Mouse (Mus musculus) MEL (cell line): ENCODE measurements around the gene Tnrc18. TPM values are rescaled to one million over a fixed set of nuclear protein-coding genes. Genes with fewer than 3 reads are reported as not detected.

Experiments used
- DNase-seq: peaks from one replicate; pipeline ENCODE4 v3.0.0; 2011; ENCODE audit warnings: low read depth, low spot score
- H3K27ac ChIP-seq: 2 replicates; pipeline ENCODE4 v1.5.1; 2012; ENCODE audit warnings: low read depth, mild to moderate bottlenecking, control low read depth, low read length, moderate library complexity; ENCODE audit not compliant: control insufficient read depth
- H3K27me3 ChIP-seq, 2 experiments: fragments of 150-350 bp in 1 of 2; sonication (generic) in 1 of 2; 2 replicates each; pipeline ENCODE4 v1.6.1; 2012; ENCODE audit warnings: low read length in 2 of 2, mild to moderate bottlenecking in 2 of 2, improper control_type of control experiment in 1 of 2, moderate library complexity in 1 of 2; ENCODE audit not compliant: insufficient read depth in 2 of 2, control insufficient read depth in 1 of 2
- H3K36me3 ChIP-seq, 2 experiments: 2 replicates each; pipeline ENCODE4 v1.6.1; 2012 to 2014; ENCODE audit warnings: low read length in 2 of 2, improper control_type of control experiment in 1 of 2, inconsistent platforms in 1 of 2, mild to moderate bottlenecking in 1 of 2; ENCODE audit not compliant: insufficient read depth in 2 of 2, control insufficient read depth in 1 of 2
- H3K4me1 ChIP-seq, 2 experiments: fragments of 150-350 bp in 1 of 2; sonication (generic) in 1 of 2; 2 replicates each; pipeline ENCODE4 v1.6.1; 2012; ENCODE audit warnings: low read length in 2 of 2, improper control_type of control experiment in 1 of 2, mild to moderate bottlenecking in 1 of 2; ENCODE audit not compliant: insufficient read depth in 2 of 2, control insufficient read depth in 1 of 2
- H3K4me3 ChIP-seq, 2 experiments: fragments of 150-350 bp in 1 of 2; sonication (generic) in 1 of 2; 2 replicates each; pipeline ENCODE4 v1.5.1; 2012; ENCODE audit warnings: low read depth in 2 of 2, low read length in 2 of 2, mild to moderate bottlenecking in 2 of 2, moderate library complexity in 2 of 2, control low read depth in 1 of 2, improper control_type of control experiment in 1 of 2; ENCODE audit not compliant: control insufficient read depth in 1 of 2, insufficient read depth in 1 of 2
- H3K79me2 ChIP-seq: 2 replicates; pipeline ENCODE4 v1.6.1; 2012; ENCODE audit warnings: mild to moderate bottlenecking, low read length, moderate library complexity; ENCODE audit not compliant: control insufficient read depth, poor library complexity, insufficient read depth
- H3K9ac ChIP-seq: 2 replicates; pipeline ENCODE4 v1.6.1; 2012; ENCODE audit warnings: low read depth, mild to moderate bottlenecking, control low read depth, low read length, moderate library complexity; ENCODE audit not compliant: control insufficient read depth, poor library complexity, severe bottlenecking
- H3K9me3 ChIP-seq: fragments of 150-350 bp; sonication (generic); replicated peaks from 2 replicates; pipeline ENCODE4 v1.6.1; 2012; ENCODE audit warnings: mild to moderate bottlenecking, low read length, improper control_type of control experiment, moderate library complexity; ENCODE audit not compliant: insufficient read depth
- BHLHE40 ChIP-seq: IDR thresholded peaks from 2 replicates; pipeline ENCODE4 v1.6.1; 2012; ENCODE audit warnings: low read depth, mild to moderate bottlenecking, inconsistent platforms, low read length, improper control_type of control experiment, borderline replicate concordance
- CTCF ChIP-seq, 3 experiments: IDR thresholded peaks in 2 of 3; conservative IDR thresholded peaks in 1 of 3; 2 replicates each; pipeline ENCODE4 v1.5.1; 2011 to 2012; ENCODE audit warnings: low read length in 3 of 3, low read depth in 2 of 3, mild to moderate bottlenecking in 2 of 3, improper control_type of control experiment in 1 of 3, inconsistent platforms in 1 of 3, mixed read lengths in 1 of 3, moderate library complexity in 1 of 3; ENCODE audit not compliant: control insufficient read depth in 1 of 3, insufficient read depth in 1 of 3, poor library complexity in 1 of 3, severe bottlenecking in 1 of 3
- GATA1 ChIP-seq: IDR thresholded peaks from 2 replicates; pipeline ENCODE4 v1.6.1; 2011; ENCODE audit warnings: low read depth, low read length, improper control_type of control experiment
- HCFC1 ChIP-seq: IDR thresholded peaks from 2 replicates; pipeline ENCODE4 v1.6.1; 2012; ENCODE audit warnings: low read depth, mild to moderate bottlenecking, inconsistent platforms, low read length, improper control_type of control experiment, moderate library complexity
- JUND ChIP-seq: IDR thresholded peaks from 2 replicates; pipeline ENCODE4 v1.6.1; 2011; ENCODE audit warnings: low read depth, mild to moderate bottlenecking, improper control_type of control experiment, low read length
- KAT2A ChIP-seq: conservative IDR thresholded peaks from 2 replicates; pipeline ENCODE4 v1.6.1; 2012; ENCODE audit warnings: low read depth, low read length, improper control_type of control experiment, inconsistent platforms
- MAX ChIP-seq: IDR thresholded peaks from 2 replicates; pipeline ENCODE4 v1.6.1; 2011; ENCODE audit warnings: low read length, improper control_type of control experiment
- MXI1 ChIP-seq: IDR thresholded peaks from 2 replicates; pipeline ENCODE4 v1.6.1; 2011; ENCODE audit warnings: mild to moderate bottlenecking, low read depth, low read length, improper control_type of control experiment
- MYB ChIP-seq: IDR thresholded peaks from 2 replicates; pipeline ENCODE4 v1.6.1; 2011; ENCODE audit warnings: mild to moderate bottlenecking, low read depth, low read length, improper control_type of control experiment
- MYC ChIP-seq: IDR thresholded peaks from 2 replicates; pipeline ENCODE4 v1.6.1; 2011; ENCODE audit warnings: low read depth, mild to moderate bottlenecking, low read length, improper control_type of control experiment, moderate library complexity
- NRF1 ChIP-seq: IDR thresholded peaks from 2 replicates; pipeline ENCODE4 v1.6.1; 2014; ENCODE audit warnings: low read depth, mild to moderate bottlenecking, inconsistent platforms, low read length, improper control_type of control experiment, moderate library complexity; ENCODE audit not compliant: poor library complexity, insufficient read depth, severe bottlenecking
- POLR2A ChIP-seq, 2 experiments: IDR thresholded peaks; 2 replicates each; pipeline ENCODE4 v1.6.1; 2011 to 2012; ENCODE audit warnings: low read length in 2 of 2, mild to moderate bottlenecking in 2 of 2, control low read depth in 1 of 2, improper control_type of control experiment in 1 of 2, low read depth in 1 of 2, moderate library complexity in 1 of 2; ENCODE audit not compliant: control insufficient read depth in 1 of 2, insufficient read depth in 1 of 2, poor library complexity in 1 of 2
- POLR2AphosphoS5 ChIP-seq: IDR thresholded peaks from 2 replicates; pipeline ENCODE4 v1.6.1; 2012; ENCODE audit warnings: low read depth, borderline replicate concordance, mild to moderate bottlenecking, inconsistent platforms, low read length, moderate library complexity, mixed read lengths
- RAD21 ChIP-seq: IDR thresholded peaks from 2 replicates; pipeline ENCODE4 v1.6.1; 2011; ENCODE audit warnings: mild to moderate bottlenecking, low read depth, low read length, improper control_type of control experiment
- SMC3 ChIP-seq: IDR thresholded peaks from 2 replicates; pipeline ENCODE4 v1.6.1; 2011; ENCODE audit warnings: low read depth, low read length, improper control_type of control experiment
- TAL1 ChIP-seq: IDR thresholded peaks from 2 replicates; pipeline ENCODE4 v1.6.1; 2012; ENCODE audit warnings: mild to moderate bottlenecking, inconsistent platforms, low read length, moderate library complexity, mixed read lengths
- TBP ChIP-seq: IDR thresholded peaks from 2 replicates; pipeline ENCODE4 v1.8.0; 2011; ENCODE audit warnings: low read depth, low read length, improper control_type of control experiment
- UBTF ChIP-seq: IDR thresholded peaks from 2 replicates; pipeline ENCODE4 v1.6.1; 2012; ENCODE audit warnings: low read depth, mild to moderate bottlenecking, inconsistent platforms, low read length, improper control_type of control experiment, moderate library complexity, borderline replicate concordance; ENCODE audit not compliant: insufficient read depth
- ZMIZ1 ChIP-seq: IDR thresholded peaks from 2 replicates; pipeline ENCODE4 v1.6.1; 2012; ENCODE audit warnings: low read depth, mild to moderate bottlenecking, inconsistent platforms, low read length, improper control_type of control experiment, moderate library complexity
- polyA plus RNA-seq, 2 experiments: library from polyadenylated mRNA; stranded (reverse) in 1 of 2; unstranded in 1 of 2; fragments of >175 nt in 1 of 2; fragments of >200 nt in 1 of 2; gene quantifications; 2 replicates each; pipeline versions ENCODE4 v1.2.1 to v1.2.4; 2012; ENCODE audit warnings: low replicate concordance in 2 of 2, low read depth in 1 of 2; ENCODE audit not compliant: insufficient read length in 2 of 2, insufficient read depth in 1 of 2, missing spikeins in 1 of 2
- total RNA-seq: library from RNA; depleted of rRNA; stranded (reverse); fragments of 300-350 nt; gene quantifications from 2 replicates; pipeline ENCODE4 v1.2.3, GENCODE M21; 2012

Gene Tnrc18
- total and polyA plus RNA-seq, 3 experiments, result 0.31 to 3.4 TPM; not detected in 1

- H3K36me3 ChIP-seq, result no peaks in the 10 kb centered on the region
- H3K4me3 ChIP-seq, result no peak overlapping the region
- H3K9me3 ChIP-seq, result no peaks in the 10 kb centered on the region
- H3K4me1 ChIP-seq, result no peaks in the 10 kb centered on the region
- TF ChIP-seq CTCF (IDR thresholded peaks at IDR 0.05 in 2 of 3, conservative IDR thresholded peaks at IDR 0.05 in 1 of 3; ENCODE audit: control insufficient read depth in 1 of 3, insufficient read depth in 1 of 3, low read depth in 2 of 3, low read length in 3 of 3, poor library complexity in 1 of 3, severe bottlenecking in 1 of 3) (no peak), POLR2AphosphoS5 (no peak), GATA1 (no peak), RAD21 (no peak), SMC3 (no peak), BHLHE40 (no peak), MYC (no peak), MYB (no peak), JUND (no peak), TAL1 (no peak), UBTF (no peak), MAX (no peak), ZMIZ1 (no peak)
- DNase-seq, result no peak
- no peaks in the 10 kb centered on the region for H3K27me3 ChIP-seq
- no peak overlapping the region for H3K9ac ChIP-seq
- H3K27ac ChIP-seq, result no peak overlapping the region
- no peaks in the 10 kb centered on the region; the same call in 1 of the 2 replicates for H3K79me2 ChIP-seq
Observed at GRCm38 (mm10) chr5:142816811-142817523, 495 bp downstream of the Tnrc18 start.

GRCm38 (mm10) chr5:142816031-142816810 is 1.2 kb downstream of the Tnrc18 start:
- Histone ChIP-seq H3K27me3 (no peaks in the 10 kb centered on the region), H3K4me1 (no peaks in the 10 kb centered on the region), H3K36me3 (no peaks in the 10 kb centered on the region), H3K27ac (no peak overlapping the region)
- no peak for TF ChIP-seq TBP
- TF ChIP-seq KAT2A, result no peak
- no peak for TF ChIP-seq JUND
- no peak for TF ChIP-seq POLR2A (IDR thresholded peaks at IDR 0.05; ENCODE audit: control insufficient read depth in 1 of 2, insufficient read depth in 1 of 2, low read depth in 1 of 2, low read length in 2 of 2, poor library complexity in 1 of 2)
- TF ChIP-seq MXI1, result no peak
- no peak for TF ChIP-seq NRF1
- no peak for TF ChIP-seq HCFC1
- TF ChIP-seq, all 39 proteins: peak for 0
- Histone ChIP-seq H3K4me3 (no peak overlapping the region), H3K9me3 (no peaks in the 10 kb centered on the region), H3K9ac (no peak overlapping the region), H3K79me2 (no peaks in the 10 kb centered on the region; the same call in 1 of the 2 replicates)
- DNase-seq, result no peak
